Mouse (Mus musculus): ENCODE measurements at regions not wholly inside any gene's neighbourhood (a gene's known extent, or its start where the extent isn't known, plus 50 kb on each side); places are given as distances from the start of the nearest gene placed in this dataset.

- Histone ChIP-seq H3K4me1 (replicated peaks; ENCODE audit: low read depth, low read length) (no peaks in the 10 kb centered on the region), H3K36me3 (ENCODE audit: insufficient read depth, low read length) (no peaks in the 10 kb centered on the region), H3K9me3 (ENCODE audit: low read length) (no peaks in the 10 kb centered on the region), H3K27me3 (ENCODE audit: insufficient read depth, low read length) (no peaks in the 10 kb centered on the region), H3K4me3 (replicated peaks; ENCODE audit: low read length) (no peak overlapping the region)
- TF ChIP-seq CTCF (conservative IDR thresholded peaks at IDR 0.05; ENCODE audit: low read length): no peak
- TF ChIP-seq NANOG (IDR thresholded peaks at IDR 0.05; ENCODE audit: borderline replicate concordance, low read length): no peak
- no peak for TF ChIP-seq POU5F1 (IDR thresholded peaks at IDR 0.05; ENCODE audit: borderline replicate concordance, low read length)
Measured at GRCm38 (mm10) chr15:16639631-16640030, 88.9 kb upstream of the Cdh9 start.

- no peak for TF ChIP-seq CTCF (conservative IDR thresholded peaks at IDR 0.05; ENCODE audit: low read length)
- TF ChIP-seq POU5F1 (IDR thresholded peaks at IDR 0.05; ENCODE audit: borderline replicate concordance, low read length): no peak
- no peak for TF ChIP-seq NANOG (IDR thresholded peaks at IDR 0.05; ENCODE audit: borderline replicate concordance, low read length)
- no peak overlapping the region for H3K4me3 ChIP-seq (replicated peaks; ENCODE audit: low read length)
- no peaks in the 10 kb centered on the region for H3K27me3 ChIP-seq (ENCODE audit: insufficient read depth, low read length)
- no peaks in the 10 kb centered on the region for H3K9me3 ChIP-seq (ENCODE audit: low read length)
- H3K4me1 ChIP-seq (replicated peaks; ENCODE audit: low read depth, low read length): no peaks in the 10 kb centered on the region
- no peaks in the 10 kb centered on the region for H3K36me3 ChIP-seq (ENCODE audit: insufficient read depth, low read length)
Measured at GRCm38 (mm10) chr15:16652934-16653669, 75.5 kb upstream of the Cdh9 start.

- H3K4me3 ChIP-seq (replicated peaks; ENCODE audit: low read length): no peak overlapping the region
- no peaks in the 10 kb centered on the region for H3K4me1 ChIP-seq (replicated peaks; ENCODE audit: low read depth, low read length)
Measured at GRCm38 (mm10) chr15:16653690-16654089, 74.9 kb upstream of the Cdh9 start.

GRCm38 (mm10) chr15:16661226-16661625 lies 67.3 kb upstream of the Cdh9 start:
- Histone ChIP-seq H3K27me3 (ENCODE audit: insufficient read depth, low read length) (no peaks in the 10 kb centered on the region), H3K4me3 (replicated peaks; ENCODE audit: low read length) (no peak overlapping the region), H3K9me3 (ENCODE audit: low read length) (no peaks in the 10 kb centered on the region), H3K4me1 (replicated peaks; ENCODE audit: low read depth, low read length) (peaks cover 9% of the 10 kb centered on the region), H3K36me3 (ENCODE audit: insufficient read depth, low read length) (no peaks in the 10 kb centered on the region)
- TF ChIP-seq NANOG (IDR thresholded peaks at IDR 0.05; ENCODE audit: borderline replicate concordance, low read length) (no peak), CTCF (conservative IDR thresholded peaks at IDR 0.05; ENCODE audit: low read length) (no peak), POU5F1 (IDR thresholded peaks at IDR 0.05; ENCODE audit: borderline replicate concordance, low read length) (no peak)

More at GRCm38 (mm10) chr15:16653690-16654089, 74.9 kb upstream of the Cdh9 start:
- H3K36me3 ChIP-seq (ENCODE audit: insufficient read depth, low read length): no peaks in the 10 kb centered on the region
- TF ChIP-seq CTCF (conservative IDR thresholded peaks at IDR 0.05; ENCODE audit: low read length): no peak
- TF ChIP-seq NANOG (IDR thresholded peaks at IDR 0.05; ENCODE audit: borderline replicate concordance, low read length): no peak
- no peak for TF ChIP-seq POU5F1 (IDR thresholded peaks at IDR 0.05; ENCODE audit: borderline replicate concordance, low read length)
- H3K27me3 ChIP-seq (ENCODE audit: insufficient read depth, low read length): no peaks in the 10 kb centered on the region
- H3K9me3 ChIP-seq (ENCODE audit: low read length): no peaks in the 10 kb centered on the region
